Mouse (Mus musculus): ENCODE measurements at regions not wholly inside any gene's neighbourhood (a gene's known extent, or its start where the extent isn't known, plus 50 kb on each side); places are given as distances from the start of the nearest gene placed in this dataset.

DNA sequence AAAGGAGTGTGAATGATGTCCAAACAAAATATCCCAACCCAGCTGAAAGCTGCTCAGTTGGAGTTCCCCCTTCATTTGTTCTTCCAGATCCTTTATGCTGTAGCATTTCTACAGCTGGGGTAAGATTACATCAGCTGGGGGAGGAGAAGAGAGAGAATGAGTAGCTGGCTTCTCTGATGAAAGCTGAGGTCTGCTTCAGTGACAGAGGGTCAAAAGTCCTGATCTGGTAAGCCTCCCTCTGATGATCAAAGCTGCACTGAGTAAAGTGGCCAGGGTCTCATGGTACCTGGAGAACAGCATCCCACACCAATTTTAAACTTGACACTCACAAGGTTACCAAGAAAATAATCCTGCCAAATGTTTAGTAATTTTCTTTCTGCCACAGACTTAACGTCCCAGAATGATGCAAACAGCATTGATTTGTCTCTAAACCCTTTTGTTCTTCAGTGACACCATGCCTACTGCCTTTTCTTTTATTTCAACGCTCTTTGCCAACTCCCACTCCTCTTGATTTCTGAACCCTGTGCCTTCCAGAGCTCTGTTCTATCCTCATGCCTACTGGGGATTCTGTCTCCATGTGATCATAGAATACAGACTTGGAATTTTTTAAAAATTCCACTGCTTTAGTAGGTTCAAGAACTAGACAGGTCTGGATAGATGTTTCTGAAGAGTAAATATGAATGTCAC is 119.3 kb upstream of the Fshr start:
- H3K9me3 ChIP-seq (ENCODE audit: control insufficient read depth, low read length), result no peaks in the 10 kb centered on the region
- WGBS, result 33% methylated on average over 2 of the region's 2 CpGs

GRCm38 (mm10) chr17:89318356-89318755 is 117.9 kb upstream of the Fshr start:
- no peak for ATAC-seq (ENCODE audit: low FRiP score)
- Histone ChIP-seq H3K27me3 (ENCODE audit: control insufficient read depth, insufficient read depth, low read length) (no peaks in the 10 kb centered on the region), H3K36me3 (ENCODE audit: control insufficient read depth, insufficient read depth, low read length) (no peaks in the 10 kb centered on the region), H3K4me3 (ENCODE audit: low read depth, low read length) (no peak overlapping the region), H3K27ac (ENCODE audit: low read depth, low read length) (no peak overlapping the region), H3K4me2 (no peak overlapping the region), H3K9ac (ENCODE audit: low read length) (no peak overlapping the region), H3K9me3 (ENCODE audit: control insufficient read depth, low read length) (no peaks in the 10 kb centered on the region), H3K4me1 (ENCODE audit: control insufficient read depth, insufficient read depth, low read length) (no peaks in the 10 kb centered on the region)
- 84% methylated on average over 1 of the region's 1 CpGs for WGBS
- no peak for DNase-seq (ENCODE audit: low spot score, missing footprints)

More for the DNA sequence above, 119.3 kb upstream of the Fshr start:
- H3K27me3 ChIP-seq (ENCODE audit: control insufficient read depth, insufficient read depth, low read length), result no peaks in the 10 kb centered on the region
- no peak overlapping the region for H3K4me2 ChIP-seq
- H3K36me3 ChIP-seq (ENCODE audit: control insufficient read depth, insufficient read depth, low read length), result no peaks in the 10 kb centered on the region
- DNase-seq (ENCODE audit: low spot score, missing footprints), result no peak
- H3K4me1 ChIP-seq (ENCODE audit: control insufficient read depth, insufficient read depth, low read length), result no peaks in the 10 kb centered on the region
- no peak overlapping the region for H3K9ac ChIP-seq (ENCODE audit: low read length)
- H3K27ac ChIP-seq (ENCODE audit: low read depth, low read length), result no peak overlapping the region
- H3K4me3 ChIP-seq (ENCODE audit: low read depth, low read length), result no peak overlapping the region
- ATAC-seq (ENCODE audit: low FRiP score), result no peak

DNA sequence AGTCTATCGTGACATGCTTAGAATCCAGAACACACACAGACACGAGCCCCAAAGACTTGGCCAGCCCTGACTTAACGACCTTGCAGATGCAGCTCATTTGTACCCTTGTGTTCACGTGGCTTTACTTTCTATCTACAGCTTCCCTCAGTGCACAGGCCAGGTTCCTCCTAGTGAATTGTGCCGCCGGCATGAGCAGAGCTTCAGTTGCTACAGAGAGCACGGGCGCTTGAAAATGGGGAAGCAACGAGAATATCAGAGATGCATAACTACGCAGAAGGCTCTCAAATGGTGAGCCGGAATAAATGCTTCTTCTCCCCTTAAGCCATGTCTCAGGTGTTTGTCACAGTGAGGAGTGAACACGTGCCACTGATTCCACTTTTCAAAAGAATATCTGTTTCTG is 110.7 kb upstream of the Fshr start:
- no peak overlapping the region for H3K4me2 ChIP-seq
- no peaks in the 10 kb centered on the region for H3K9me3 ChIP-seq (ENCODE audit: control insufficient read depth, low read length)
- no peaks in the 10 kb centered on the region for H3K27me3 ChIP-seq (ENCODE audit: control insufficient read depth, insufficient read depth, low read length)
- no peak for DNase-seq (ENCODE audit: low spot score, missing footprints)
- no peak overlapping the region for H3K4me3 ChIP-seq (ENCODE audit: low read depth, low read length)
- H3K4me1 ChIP-seq (ENCODE audit: control insufficient read depth, insufficient read depth, low read length), result no peaks in the 10 kb centered on the region
- whole genome bisulfite sequencing, result 93% methylated on average over 12 of the region's 12 CpGs
- H3K36me3 ChIP-seq (ENCODE audit: control insufficient read depth, insufficient read depth, low read length), result no peaks in the 10 kb centered on the region
- H3K9ac ChIP-seq (ENCODE audit: low read length), result no peak overlapping the region
- no peak overlapping the region for H3K27ac ChIP-seq (ENCODE audit: low read depth, low read length)
- ATAC-seq (ENCODE audit: low FRiP score), result no peak

- ATAC-seq (ENCODE audit: low FRiP score), result no peak
- no peaks in the 10 kb centered on the region for H3K36me3 ChIP-seq (ENCODE audit: control insufficient read depth, insufficient read depth, low read length)
- H3K4me2 ChIP-seq, result no peak overlapping the region
- H3K4me1 ChIP-seq (ENCODE audit: control insufficient read depth, insufficient read depth, low read length), result no peaks in the 10 kb centered on the region
- no peaks in the 10 kb centered on the region for H3K27me3 ChIP-seq (ENCODE audit: control insufficient read depth, insufficient read depth, low read length)
- no peak overlapping the region for H3K4me3 ChIP-seq (ENCODE audit: low read depth, low read length)
- no peak overlapping the region for H3K9ac ChIP-seq (ENCODE audit: low read length)
- H3K9me3 ChIP-seq (ENCODE audit: control insufficient read depth, low read length), result no peaks in the 10 kb centered on the region
- 92% methylated on average over 4 of the region's 4 CpGs for WGBS
- no peak overlapping the region for H3K27ac ChIP-seq (ENCODE audit: low read depth, low read length)
- no peak for DNase-seq (ENCODE audit: low spot score, missing footprints)
Observed at GRCm38 (mm10) chr17:89301325-89301724, 100.8 kb upstream of the Fshr start.

- no peaks in the 10 kb centered on the region for H3K36me3 ChIP-seq (ENCODE audit: control insufficient read depth, insufficient read depth, low read length)
- no peak overlapping the region for H3K9ac ChIP-seq (ENCODE audit: low read length)
- ATAC-seq (ENCODE audit: low FRiP score) (peak; percentile 66), DNase-seq (ENCODE audit: low spot score, missing footprints) (no peak)
- H3K27me3 ChIP-seq (ENCODE audit: control insufficient read depth, insufficient read depth, low read length), result no peaks in the 10 kb centered on the region
- no peak overlapping the region for H3K4me3 ChIP-seq (ENCODE audit: low read depth, low read length)
- no peaks in the 10 kb centered on the region for H3K4me1 ChIP-seq (ENCODE audit: control insufficient read depth, insufficient read depth, low read length)
- H3K4me2 ChIP-seq, result no peak overlapping the region
- no peaks in the 10 kb centered on the region for H3K9me3 ChIP-seq (ENCODE audit: control insufficient read depth, low read length)
- 15% methylated on average over 4 of the region's 4 CpGs for WGBS
- H3K27ac ChIP-seq (ENCODE audit: low read depth, low read length), result no peak overlapping the region
Observed at GRCm38 (mm10) chr17:89297277-89298002, 97.0 kb upstream of the Fshr start.

GRCm38 (mm10) chr17:89281321-89281720 is 80.8 kb upstream of the Fshr start:
- ATAC-seq (ENCODE audit: low FRiP score) (no peak), DNase-seq (ENCODE audit: low spot score, missing footprints) (peak; percentile 77)
- peaks cover 14% of the 10 kb centered on the region; the same call in 1 of the 2 replicates for H3K9me3 ChIP-seq (ENCODE audit: control insufficient read depth, low read length)
- no peaks in the 10 kb centered on the region for H3K4me1 ChIP-seq (ENCODE audit: control insufficient read depth, insufficient read depth, low read length)
- H3K27ac ChIP-seq (ENCODE audit: low read depth, low read length), result no peak overlapping the region
- H3K36me3 ChIP-seq (ENCODE audit: control insufficient read depth, insufficient read depth, low read length), result no peaks in the 10 kb centered on the region
- H3K27me3 ChIP-seq (ENCODE audit: control insufficient read depth, insufficient read depth, low read length), result no peaks in the 10 kb centered on the region
- WGBS, result 92% methylated on average over 2 of the region's 2 CpGs
- H3K4me2 ChIP-seq, result no peak overlapping the region
- H3K4me3 ChIP-seq (ENCODE audit: low read depth, low read length), result no peak overlapping the region
- H3K9ac ChIP-seq (ENCODE audit: low read length), result no peak overlapping the region

DNA sequence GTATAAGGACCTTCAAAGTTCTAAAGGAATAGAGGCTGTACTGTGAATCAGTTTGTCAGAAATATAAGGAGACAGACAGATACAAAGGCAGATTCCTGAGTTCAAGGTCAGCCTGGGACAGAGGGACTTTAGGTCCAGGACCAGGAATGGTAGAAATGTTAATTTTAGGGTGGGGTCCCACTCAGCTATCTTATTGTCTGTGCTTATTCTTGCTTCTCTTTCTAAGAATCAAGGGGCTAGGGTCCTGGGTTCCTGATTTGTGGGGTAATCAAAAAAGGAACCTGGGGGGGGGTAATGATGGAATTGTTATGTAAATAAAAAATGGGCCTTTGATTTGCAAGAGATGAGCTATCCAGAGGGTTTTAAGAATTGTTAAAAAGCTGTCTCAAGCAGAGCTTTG is 71.7 kb upstream of the Fshr start:
- no peaks in the 10 kb centered on the region for H3K4me1 ChIP-seq (ENCODE audit: control insufficient read depth, insufficient read depth, low read length)
- H3K4me3 ChIP-seq (ENCODE audit: low read depth, low read length), result no peak overlapping the region
- H3K9me3 ChIP-seq (ENCODE audit: control insufficient read depth, low read length), result no peaks in the 10 kb centered on the region
- ATAC-seq (ENCODE audit: low FRiP score), result no peak
- no peak overlapping the region for H3K27ac ChIP-seq (ENCODE audit: low read depth, low read length)
- H3K9ac ChIP-seq (ENCODE audit: low read length), result no peak overlapping the region
- no peak for DNase-seq (ENCODE audit: low spot score, missing footprints)
- no peaks in the 10 kb centered on the region for H3K27me3 ChIP-seq (ENCODE audit: control insufficient read depth, insufficient read depth, low read length)
- H3K36me3 ChIP-seq (ENCODE audit: control insufficient read depth, insufficient read depth, low read length), result no peaks in the 10 kb centered on the region
- H3K4me2 ChIP-seq, result no peak overlapping the region

GRCm38 (mm10) chr17:89255687-89256086 is 55.2 kb upstream of the Fshr start:
- Histone ChIP-seq H3K9me3 (ENCODE audit: control insufficient read depth, low read length) (no peaks in the 10 kb centered on the region), H3K36me3 (ENCODE audit: control insufficient read depth, insufficient read depth, low read length) (no peaks in the 10 kb centered on the region), H3K9ac (ENCODE audit: low read length) (no peak overlapping the region), H3K27me3 (ENCODE audit: control insufficient read depth, insufficient read depth, low read length) (no peaks in the 10 kb centered on the region), H3K4me2 (no peak overlapping the region), H3K4me1 (ENCODE audit: control insufficient read depth, insufficient read depth, low read length) (no peaks in the 10 kb centered on the region), H3K27ac (ENCODE audit: low read depth, low read length) (no peak overlapping the region), H3K4me3 (ENCODE audit: low read depth, low read length) (no peak overlapping the region)
- 56% methylated on average over 3 of the region's 3 CpGs for WGBS
- DNase-seq (ENCODE audit: low spot score, missing footprints) (no peak), ATAC-seq (ENCODE audit: low FRiP score) (no peak)

DNA sequence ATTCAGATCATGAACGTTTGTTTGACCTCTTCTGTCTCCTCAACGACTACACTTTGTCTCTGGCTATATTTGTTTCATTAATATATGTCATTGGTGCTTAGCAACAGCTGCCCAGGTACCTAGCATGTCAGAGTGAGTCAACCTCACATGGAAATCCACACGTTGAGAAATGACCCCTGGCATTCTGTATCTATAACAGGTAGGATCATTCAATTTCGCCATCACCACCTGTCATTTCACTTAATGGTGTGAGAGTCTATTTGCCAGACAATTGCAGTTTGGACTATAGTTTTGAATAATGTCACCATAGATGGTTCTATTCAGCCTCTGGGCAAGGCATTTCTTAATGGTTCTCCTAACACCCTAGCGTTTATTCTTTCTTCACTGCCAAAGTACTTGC is 50.3 kb upstream of the Fshr start:
- WGBS, result 77% methylated on average over 5 of the region's 5 CpGs
- Histone ChIP-seq H3K27ac (ENCODE audit: low read depth, low read length) (no peak overlapping the region), H3K4me3 (ENCODE audit: low read depth, low read length) (no peak overlapping the region), H3K4me1 (ENCODE audit: control insufficient read depth, insufficient read depth, low read length) (no peaks in the 10 kb centered on the region), H3K27me3 (ENCODE audit: control insufficient read depth, insufficient read depth, low read length) (no peaks in the 10 kb centered on the region), H3K36me3 (ENCODE audit: control insufficient read depth, insufficient read depth, low read length) (no peaks in the 10 kb centered on the region), H3K9ac (ENCODE audit: low read length) (no peak overlapping the region), H3K9me3 (ENCODE audit: control insufficient read depth, low read length) (no peaks in the 10 kb centered on the region), H3K4me2 (no peak overlapping the region)
- ATAC-seq (ENCODE audit: low FRiP score) (no peak), DNase-seq (ENCODE audit: low spot score, missing footprints) (no peak)

Data from midbrain, embryonic 11.5 days (tissue).